Mouse (Mus musculus) NIH3T3 (cell line): Measurements from ENCODE around the gene Serpina1b.
"Not testable (repeated sequence)": the region's sequence is repeated elsewhere in the genome, so short reads cannot be mapped to it uniquely, and the experiment has no call there.

ENCODE experiments used
- DNase-seq: peaks from one replicate; pipeline ENCODE4 v3.0.0-alpha.2; 2012; ENCODE audit warnings: low read depth

Gene Serpina1b

GRCm38 (mm10) chr12:103830273-103830672 is at the start of gene Serpina1b:
Serpina1b (minus strand) TSS chr12:103830373.
- DNase-seq: not testable (repeated sequence)

GRCm38 (mm10) chr12:103866873-103867272 is 36.7 kb upstream of the Serpina1b start:
- not testable (repeated sequence) for DNase-seq

DNA sequence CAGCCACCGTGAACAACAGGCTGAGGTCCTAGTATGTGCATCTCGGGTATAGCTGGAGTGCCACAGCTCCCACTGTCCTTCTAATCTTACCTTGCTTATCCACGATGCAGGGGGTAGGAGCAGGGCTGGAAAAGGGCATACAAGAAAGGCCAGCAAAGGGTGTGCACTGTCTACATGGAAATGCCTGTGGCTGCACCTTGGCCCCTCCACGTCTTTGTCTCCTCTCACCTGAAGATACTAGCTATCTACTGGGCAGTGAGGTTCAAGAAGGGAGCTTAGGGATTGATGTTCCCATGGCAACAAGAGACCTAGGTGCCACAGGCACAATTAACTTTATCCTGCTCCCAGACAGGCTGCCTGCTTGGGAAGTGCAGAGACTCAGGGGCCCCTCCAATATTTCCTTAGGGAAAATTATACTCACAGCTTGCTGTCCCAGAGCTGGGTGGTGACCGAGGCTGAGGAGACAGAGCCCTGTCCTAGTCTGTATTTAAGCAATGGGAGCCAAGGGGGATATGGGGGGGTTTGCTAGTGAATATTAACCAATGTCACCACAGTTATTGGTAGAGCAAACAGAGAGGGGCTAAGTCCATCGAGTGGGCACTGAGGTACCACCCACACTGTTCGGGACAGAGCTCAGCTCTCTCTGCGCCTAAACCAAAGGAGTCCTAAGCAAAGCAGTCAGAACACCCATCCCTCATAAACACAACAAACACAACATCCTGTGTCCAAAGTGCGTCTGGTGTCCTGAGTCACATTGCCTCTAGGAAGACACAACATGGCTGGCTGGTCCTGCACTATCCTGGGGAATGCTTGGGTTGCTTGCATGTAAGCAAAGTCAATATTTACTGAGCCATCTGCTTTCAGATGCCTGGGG is 33.2 kb upstream of the Serpina1b start, which contains the start of gene Serpina1a:
Serpina1a (minus strand) TSS at position 462 of the 874 bp plus-strand sequence.
- not testable (repeated sequence) for DNase-seq

- no peak for DNase-seq
Measured at GRCm38 (mm10) chr12:103860976-103861375, 30.8 kb upstream of the Serpina1b start.

GRCm38 (mm10) chr12:103860571-103860970 is 30.4 kb upstream of the Serpina1b start:
- not testable (repeated sequence) for DNase-seq

DNA sequence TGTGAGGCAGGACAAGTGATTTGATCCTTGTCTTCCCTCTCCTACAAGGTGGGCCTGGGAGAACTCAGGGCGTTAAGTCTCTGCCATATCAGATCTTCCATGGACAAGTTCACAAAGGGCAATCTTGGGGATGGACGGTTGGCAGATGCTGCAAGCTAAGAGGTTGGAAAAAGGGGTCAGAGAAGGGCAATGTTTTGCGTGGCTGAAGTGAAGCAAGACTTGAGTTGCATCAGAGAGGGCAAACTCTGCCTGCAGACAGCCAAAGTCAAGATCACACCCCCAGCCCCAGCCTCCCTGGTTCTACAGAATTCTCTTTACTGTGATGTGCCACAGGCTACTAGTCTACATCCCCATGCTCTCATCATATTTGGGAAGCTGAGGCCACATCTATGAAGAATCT is 29.4 kb upstream of the Serpina1b start:
- not testable (repeated sequence) for DNase-seq

- not testable (repeated sequence) for DNase-seq
Measured at GRCm38 (mm10) chr12:103853032-103853431, 22.9 kb upstream of the Serpina1b start.

DNA sequence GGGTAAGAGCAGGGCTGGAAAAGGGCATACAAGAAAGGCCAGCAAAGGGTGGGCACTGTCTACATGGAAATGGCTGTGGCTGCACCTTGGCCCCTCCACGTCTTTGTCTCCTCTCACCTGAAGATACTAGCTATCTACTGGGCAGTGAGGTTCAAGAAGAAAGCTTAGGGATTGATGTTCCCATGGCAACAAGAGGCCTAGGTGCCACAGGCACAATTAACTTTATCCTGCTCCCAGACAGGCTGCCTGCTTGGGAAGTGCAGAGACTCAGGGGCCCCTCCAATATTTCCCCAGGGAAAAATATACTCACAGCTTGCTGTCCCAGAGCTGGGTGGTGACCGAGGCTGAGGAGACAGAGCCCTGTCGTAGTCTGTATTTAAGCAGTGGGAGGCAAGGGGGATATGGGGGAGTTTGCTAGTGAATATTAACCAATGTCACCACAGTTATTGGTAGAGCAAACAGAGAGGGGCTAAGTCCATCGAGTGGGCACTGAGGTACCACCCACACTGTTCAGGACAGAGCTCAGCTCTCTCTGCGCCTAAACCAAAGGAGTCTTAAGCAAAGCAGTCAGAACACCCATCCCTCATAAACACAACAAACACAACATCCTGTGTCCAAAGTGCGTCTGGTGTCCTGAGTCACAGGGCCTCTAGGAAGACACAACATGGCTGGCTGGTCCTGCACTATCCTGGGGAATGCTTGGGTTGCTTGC is 2.4 kb downstream of the Serpina1b start:
- DNase-seq: not testable (repeated sequence)

DNA sequence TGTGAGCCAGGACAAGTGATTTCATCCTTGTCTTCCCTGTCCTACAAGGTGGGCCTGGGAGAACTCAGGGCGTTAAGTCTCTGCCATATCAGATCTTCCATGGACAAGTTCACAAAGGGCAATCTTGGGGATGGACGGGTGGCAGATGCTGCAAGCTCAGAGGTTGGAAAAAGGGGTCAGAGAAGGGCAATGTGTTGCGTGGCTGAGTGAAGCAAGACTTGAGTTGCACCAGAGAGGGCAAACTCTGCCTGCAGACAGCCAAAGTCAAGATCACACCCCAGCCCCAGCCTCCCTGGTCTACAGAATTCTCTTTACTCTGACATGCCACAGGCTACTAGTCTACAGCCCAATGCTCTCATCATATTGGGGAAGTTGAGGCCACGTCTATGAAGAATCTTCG is 6.3 kb downstream of the Serpina1b start:
- not testable (repeated sequence) for DNase-seq

GRCm38 (mm10) chr12:103773246-103773851 is 56.8 kb downstream of the Serpina1b start, which contains the start of gene Serpina1d:
Serpina1d (minus strand) TSS chr12:103773592.
- DNase-seq: not testable (repeated sequence)

- DNase-seq: not testable (repeated sequence)
Measured at GRCm38 (mm10) chr12:103770597-103770996, 59.6 kb downstream of the Serpina1b start.

- DNase-seq: not testable (repeated sequence)
Measured at GRCm38 (mm10) chr12:103763083-103763482, 67.1 kb downstream of the Serpina1b start.

DNA sequence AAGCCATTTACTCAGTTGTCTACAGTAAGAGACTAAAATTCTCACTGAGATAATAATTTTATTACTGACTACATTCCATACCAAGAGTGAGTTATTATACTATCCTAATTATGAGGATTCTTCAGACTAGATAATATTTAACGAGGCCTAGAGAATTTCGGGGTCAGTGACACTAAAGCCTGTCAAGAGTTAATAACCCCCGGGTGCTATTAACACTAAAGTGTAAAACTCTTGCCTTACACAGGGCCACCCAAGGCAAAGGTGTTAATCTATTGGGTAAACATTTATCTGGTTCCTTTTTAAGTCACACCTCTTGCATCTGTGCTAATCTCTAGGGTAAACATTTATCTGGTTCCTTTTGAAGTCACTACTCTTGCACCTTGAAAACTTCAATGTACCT is 69.9 kb downstream of the Serpina1b start:
- DNase-seq: not testable (repeated sequence)

GRCm38 (mm10) chr12:103745957-103746356 is 84.2 kb downstream of the Serpina1b start:
- DNase-seq: not testable (repeated sequence)

DNA sequence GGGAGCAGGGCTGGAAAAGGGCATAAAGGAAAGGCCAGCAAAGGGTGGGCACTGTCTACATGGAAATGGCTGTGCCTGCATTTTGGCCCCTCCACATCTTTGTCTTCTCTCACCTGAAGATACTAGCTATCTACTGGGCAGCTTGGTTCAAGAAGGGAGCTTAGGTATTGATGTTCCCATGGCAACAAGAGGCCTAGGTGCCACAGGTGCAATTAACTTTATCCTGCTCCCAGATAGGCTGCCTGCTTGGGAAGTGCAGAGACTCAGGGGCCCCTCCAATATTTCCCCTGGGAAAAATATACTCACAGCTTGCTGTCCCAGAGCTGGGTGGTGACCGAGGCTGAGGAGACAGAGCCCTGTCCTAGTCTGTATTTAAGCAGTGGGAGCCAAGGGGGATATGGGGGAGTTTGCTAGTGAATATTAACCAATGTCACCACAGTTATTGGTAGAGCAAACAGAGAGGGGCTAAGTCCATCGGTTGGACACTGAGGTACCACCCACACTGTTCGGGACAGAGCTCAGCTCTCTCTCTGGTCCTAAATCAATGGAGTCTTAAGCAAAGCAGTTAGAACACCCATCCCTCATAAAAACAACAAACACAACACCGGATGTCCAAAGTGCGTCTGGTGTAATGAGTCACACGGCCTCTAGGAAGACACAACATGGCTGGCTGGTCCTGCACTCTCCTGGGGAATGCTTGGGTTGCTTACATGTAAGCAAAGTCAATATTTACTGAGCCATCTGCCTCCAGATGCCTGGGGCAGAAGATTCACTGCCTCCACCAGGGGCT is 92.2 kb downstream of the Serpina1b start:
- DNase-seq: not testable (repeated sequence)

GRCm38 (mm10) chr12:103735566-103735965 is 94.6 kb downstream of the Serpina1b start:
- DNase-seq: not testable (repeated sequence)

DNA sequence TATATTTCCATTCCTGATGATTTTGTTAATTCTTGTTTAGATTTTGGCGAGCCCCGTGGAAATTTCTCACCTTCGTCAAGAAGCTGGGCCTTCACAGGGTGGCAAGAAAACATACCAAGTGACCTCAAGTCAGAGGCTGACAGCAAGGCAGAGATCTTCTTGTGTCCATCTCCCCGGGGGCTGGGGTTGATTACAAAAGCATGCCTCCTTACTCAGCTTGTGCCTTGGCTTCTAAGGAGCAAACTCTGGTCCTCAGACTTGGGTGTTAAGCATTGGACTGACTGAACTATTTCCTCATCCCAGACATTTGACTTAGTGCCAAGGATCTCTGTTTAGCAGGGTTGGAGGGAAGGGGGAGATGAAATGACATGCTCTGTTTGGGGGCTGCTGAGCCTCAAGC is 95.1 kb downstream of the Serpina1b start:
- DNase-seq: not testable (repeated sequence)

GRCm38 (mm10) chr12:103711537-103711936 is 118.6 kb downstream of the Serpina1b start:
- peak; percentile 19 for DNase-seq

GRCm38 (mm10) chr12:103710405-103710804 is 119.8 kb downstream of the Serpina1b start:
- DNase-seq: no peak

DNA sequence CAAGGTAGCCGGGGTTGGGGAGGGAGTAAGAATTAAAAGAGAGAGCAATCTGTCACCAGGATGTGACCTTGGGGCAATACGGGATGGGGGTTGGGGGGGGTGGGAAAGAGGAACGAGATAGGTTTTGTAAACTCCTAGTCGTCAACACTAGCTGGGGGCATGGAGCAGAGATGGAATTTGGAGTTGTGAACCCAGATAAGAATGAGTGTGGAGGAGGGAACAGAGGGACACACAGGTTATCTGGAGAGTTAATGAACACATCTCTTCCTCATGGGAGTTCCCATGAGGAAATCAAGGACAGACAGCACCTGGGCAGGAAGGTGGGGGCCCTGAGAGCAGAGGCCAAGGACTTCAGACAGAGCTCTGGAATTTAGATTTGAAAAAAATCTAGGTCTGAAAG is 124.1 kb downstream of the Serpina1b start:
- DNase-seq: no peak

DNA sequence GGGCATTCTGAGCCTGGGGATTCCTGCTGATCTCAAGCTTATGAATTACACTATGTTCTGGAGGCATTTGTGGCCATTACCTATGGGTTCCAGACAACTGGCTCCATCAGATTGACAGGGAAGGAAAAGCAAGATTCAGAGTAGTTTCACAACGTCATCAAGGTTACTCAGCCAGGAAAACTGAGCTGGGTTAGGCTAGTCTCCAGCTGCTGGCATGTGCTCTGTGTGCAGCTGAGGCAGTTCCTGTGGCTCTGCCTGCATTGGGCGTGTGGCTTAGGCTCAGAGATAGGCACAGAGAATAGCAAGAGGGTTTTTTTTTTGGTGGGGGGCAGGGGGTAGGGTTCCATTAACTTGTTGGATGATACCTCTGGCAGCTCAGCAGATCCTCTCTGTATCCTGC is 124.6 kb downstream of the Serpina1b start:
- DNase-seq: no peak
